Mouse (Mus musculus): Measurements from ENCODE around the gene D5Ertd579e.

- TF ChIP-seq CTCF (IDR thresholded peaks at IDR 0.05; ENCODE audit: borderline replicate concordance, insufficient read depth, low read length): no peak
- TF ChIP-seq POLR2A (IDR thresholded peaks at IDR 0.05; ENCODE audit: low read depth, low read length): no peak
These were observed 111.5 kb downstream of the D5Ertd579e start for GRCm38 (mm10) chr5:36584299-36584698.
